Mouse (Mus musculus) MEL (cell line): ENCODE measurements around the gene Itga8. TPM values are rescaled to one million over a fixed set of nuclear protein-coding genes. Genes with fewer than 3 reads are reported as not detected.

Source experiments
- DNase-seq: peaks from one replicate; pipeline ENCODE4 v3.0.0; 2011; ENCODE audit warnings: low read depth, low spot score
- H3K27ac ChIP-seq: 2 replicates; pipeline ENCODE4 v1.5.1; 2012; ENCODE audit warnings: low read depth, mild to moderate bottlenecking, control low read depth, low read length, moderate library complexity; ENCODE audit not compliant: control insufficient read depth
- H3K27me3 ChIP-seq, 2 experiments: fragments of 150-350 bp in 1 of 2; sonication (generic) in 1 of 2; 2 replicates each; pipeline ENCODE4 v1.6.1; 2012; ENCODE audit warnings: low read length in 2 of 2, mild to moderate bottlenecking in 2 of 2, improper control_type of control experiment in 1 of 2, moderate library complexity in 1 of 2; ENCODE audit not compliant: insufficient read depth in 2 of 2, control insufficient read depth in 1 of 2
- H3K36me3 ChIP-seq, 2 experiments: 2 replicates each; pipeline ENCODE4 v1.6.1; 2012 to 2014; ENCODE audit warnings: low read length in 2 of 2, improper control_type of control experiment in 1 of 2, inconsistent platforms in 1 of 2, mild to moderate bottlenecking in 1 of 2; ENCODE audit not compliant: insufficient read depth in 2 of 2, control insufficient read depth in 1 of 2
- H3K4me1 ChIP-seq, 2 experiments: fragments of 150-350 bp in 1 of 2; sonication (generic) in 1 of 2; 2 replicates each; pipeline ENCODE4 v1.6.1; 2012; ENCODE audit warnings: low read length in 2 of 2, improper control_type of control experiment in 1 of 2, mild to moderate bottlenecking in 1 of 2; ENCODE audit not compliant: insufficient read depth in 2 of 2, control insufficient read depth in 1 of 2
- H3K4me3 ChIP-seq, 2 experiments: fragments of 150-350 bp in 1 of 2; sonication (generic) in 1 of 2; 2 replicates each; pipeline ENCODE4 v1.5.1; 2012; ENCODE audit warnings: low read depth in 2 of 2, low read length in 2 of 2, mild to moderate bottlenecking in 2 of 2, moderate library complexity in 2 of 2, control low read depth in 1 of 2, improper control_type of control experiment in 1 of 2; ENCODE audit not compliant: control insufficient read depth in 1 of 2, insufficient read depth in 1 of 2
- H3K79me2 ChIP-seq: 2 replicates; pipeline ENCODE4 v1.6.1; 2012; ENCODE audit warnings: mild to moderate bottlenecking, low read length, moderate library complexity; ENCODE audit not compliant: control insufficient read depth, poor library complexity, insufficient read depth
- H3K9ac ChIP-seq: 2 replicates; pipeline ENCODE4 v1.6.1; 2012; ENCODE audit warnings: low read depth, mild to moderate bottlenecking, control low read depth, low read length, moderate library complexity; ENCODE audit not compliant: control insufficient read depth, poor library complexity, severe bottlenecking
- H3K9me3 ChIP-seq: fragments of 150-350 bp; sonication (generic); replicated peaks from 2 replicates; pipeline ENCODE4 v1.6.1; 2012; ENCODE audit warnings: mild to moderate bottlenecking, low read length, improper control_type of control experiment, moderate library complexity; ENCODE audit not compliant: insufficient read depth
- CHD2 ChIP-seq: IDR thresholded peaks from 2 replicates; pipeline ENCODE4 v1.6.1; 2011; ENCODE audit warnings: low read length, improper control_type of control experiment
- E2F4 ChIP-seq: IDR thresholded peaks from 2 replicates; pipeline ENCODE4 v1.6.1; 2011; ENCODE audit warnings: low read depth, low read length, improper control_type of control experiment, borderline replicate concordance
- ELF1 ChIP-seq: IDR thresholded peaks from 2 replicates; pipeline ENCODE4 v1.6.1; 2014; ENCODE audit warnings: low read depth, mild to moderate bottlenecking, inconsistent platforms, low read length, improper control_type of control experiment, moderate library complexity
- GABPA ChIP-seq: IDR thresholded peaks from 2 replicates; pipeline ENCODE4 v1.6.1; 2012; ENCODE audit warnings: low read depth, mild to moderate bottlenecking, inconsistent platforms, low read length, improper control_type of control experiment, moderate library complexity
- JUND ChIP-seq: IDR thresholded peaks from 2 replicates; pipeline ENCODE4 v1.6.1; 2011; ENCODE audit warnings: low read depth, mild to moderate bottlenecking, improper control_type of control experiment, low read length
- MAFK ChIP-seq: IDR thresholded peaks from 2 replicates; pipeline ENCODE4 v1.6.1; 2011; ENCODE audit warnings: low read depth, mild to moderate bottlenecking, low read length, improper control_type of control experiment, borderline replicate concordance
- MEF2A ChIP-seq: IDR thresholded peaks from 2 replicates; pipeline ENCODE4 v1.6.1; 2014; ENCODE audit warnings: low read depth, mild to moderate bottlenecking, inconsistent platforms, low read length, improper control_type of control experiment; ENCODE audit not compliant: poor library complexity, insufficient replicate concordance, severe bottlenecking; ENCODE audit errors: extremely low read depth
- MXI1 ChIP-seq: IDR thresholded peaks from 2 replicates; pipeline ENCODE4 v1.6.1; 2011; ENCODE audit warnings: mild to moderate bottlenecking, low read depth, low read length, improper control_type of control experiment
- MYC ChIP-seq: IDR thresholded peaks from 2 replicates; pipeline ENCODE4 v1.6.1; 2011; ENCODE audit warnings: low read depth, mild to moderate bottlenecking, low read length, improper control_type of control experiment, moderate library complexity
- NRF1 ChIP-seq: IDR thresholded peaks from 2 replicates; pipeline ENCODE4 v1.6.1; 2014; ENCODE audit warnings: low read depth, mild to moderate bottlenecking, inconsistent platforms, low read length, improper control_type of control experiment, moderate library complexity; ENCODE audit not compliant: poor library complexity, insufficient read depth, severe bottlenecking
- POLR2AphosphoS5 ChIP-seq: IDR thresholded peaks from 2 replicates; pipeline ENCODE4 v1.6.1; 2012; ENCODE audit warnings: low read depth, borderline replicate concordance, mild to moderate bottlenecking, inconsistent platforms, low read length, moderate library complexity, mixed read lengths
- RAD21 ChIP-seq: IDR thresholded peaks from 2 replicates; pipeline ENCODE4 v1.6.1; 2011; ENCODE audit warnings: mild to moderate bottlenecking, low read depth, low read length, improper control_type of control experiment
- RCOR1 ChIP-seq: IDR thresholded peaks from 2 replicates; pipeline ENCODE4 v1.6.1; 2012; ENCODE audit warnings: low read depth, mild to moderate bottlenecking, inconsistent platforms, low read length, improper control_type of control experiment
- SIN3A ChIP-seq: IDR thresholded peaks from 2 replicates; pipeline ENCODE4 v1.6.1; 2012; ENCODE audit warnings: low read length, improper control_type of control experiment, inconsistent platforms
- TAL1 ChIP-seq: IDR thresholded peaks from 2 replicates; pipeline ENCODE4 v1.6.1; 2012; ENCODE audit warnings: mild to moderate bottlenecking, inconsistent platforms, low read length, moderate library complexity, mixed read lengths
- USF2 ChIP-seq, 2 experiments: IDR thresholded peaks; 2 replicates each; pipeline ENCODE4 v1.6.1; 2011 to 2012; ENCODE audit warnings: improper control_type of control experiment in 2 of 2, low read length in 2 of 2, borderline replicate concordance in 1 of 2, inconsistent platforms in 1 of 2, low read depth in 1 of 2, mild to moderate bottlenecking in 1 of 2; ENCODE audit not compliant: insufficient read depth in 1 of 2
- polyA plus RNA-seq, 2 experiments: library from polyadenylated mRNA; stranded (reverse) in 1 of 2; unstranded in 1 of 2; fragments of >175 nt in 1 of 2; fragments of >200 nt in 1 of 2; gene quantifications; 2 replicates each; pipeline versions ENCODE4 v1.2.1 to v1.2.4; 2012; ENCODE audit warnings: low replicate concordance in 2 of 2, low read depth in 1 of 2; ENCODE audit not compliant: insufficient read length in 2 of 2, insufficient read depth in 1 of 2, missing spikeins in 1 of 2
- total RNA-seq: library from RNA; depleted of rRNA; stranded (reverse); fragments of 300-350 nt; gene quantifications from 2 replicates; pipeline ENCODE4 v1.2.3, GENCODE M21; 2012

Itga8 gene
- total and polyA plus RNA-seq, 3 experiments, result not detected

DNA sequence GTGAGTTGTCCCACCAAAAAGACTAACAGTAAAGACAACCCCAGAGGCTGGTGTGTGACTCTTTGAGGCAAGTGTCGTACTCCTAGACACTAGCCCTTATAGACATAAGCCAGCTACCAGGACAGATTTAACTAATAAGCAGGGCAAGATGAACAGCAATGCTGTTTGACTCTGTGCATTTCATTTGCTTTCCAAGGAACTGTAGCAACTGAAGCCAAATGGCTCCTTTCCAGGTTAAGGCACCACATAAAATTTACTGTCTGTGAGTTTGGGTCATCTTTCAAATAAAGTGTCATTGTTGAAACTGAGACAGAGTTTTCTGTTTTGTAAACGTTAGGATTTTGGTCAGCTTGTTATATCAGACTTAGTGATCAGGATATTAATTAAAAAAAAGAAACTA, 194.5 kb downstream of the Itga8 start:
- DNase-seq, result no peak
- Histone ChIP-seq H3K9me3 (no peaks in the 10 kb centered on the region), H3K27ac (no peak overlapping the region), H3K27me3 (no peaks in the 10 kb centered on the region), H3K4me3 (no peak overlapping the region), H3K4me1 (no peaks in the 10 kb centered on the region), H3K9ac (no peak overlapping the region), H3K79me2 (no peaks in the 10 kb centered on the region), H3K36me3 (no peaks in the 10 kb centered on the region)
- TF ChIP-seq MAFK, result no peak
- no peak for TF ChIP-seq MEF2A
- no peak for TF ChIP-seq GABPA
- no peak for TF ChIP-seq E2F4
- TF ChIP-seq USF2 (IDR thresholded peaks at IDR 0.05; ENCODE audit: borderline replicate concordance in 1 of 2, insufficient read depth in 1 of 2, low read depth in 1 of 2, low read length in 2 of 2), result no peak
- TF ChIP-seq JUND, result no peak
- no peak for TF ChIP-seq RCOR1
- TF ChIP-seq SIN3A, result no peak
- no peak for TF ChIP-seq MXI1
- no peak for TF ChIP-seq MYC
- no peak for TF ChIP-seq TAL1

DNA sequence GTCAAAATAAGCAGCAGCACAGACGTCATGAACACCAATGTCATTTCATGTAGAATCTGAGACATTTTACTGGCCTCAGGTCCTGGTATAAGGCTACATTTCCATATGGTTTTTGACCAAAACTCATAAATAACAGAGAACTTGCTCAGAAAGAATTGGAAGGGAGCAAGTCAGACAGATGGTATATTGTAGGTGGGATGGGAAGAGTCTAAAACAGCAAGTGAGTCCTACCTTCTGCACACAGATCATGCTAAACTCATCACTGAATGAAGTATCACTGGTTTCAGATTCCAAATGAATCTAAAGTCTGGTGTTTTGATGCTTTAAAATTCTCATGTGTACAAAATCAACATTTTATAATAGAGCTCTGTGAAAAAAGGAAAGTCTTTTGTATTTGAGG, 198.5 kb downstream of the Itga8 start:
- no peaks in the 10 kb centered on the region for H3K4me1 ChIP-seq
- no peaks in the 10 kb centered on the region for H3K27me3 ChIP-seq
- no peaks in the 10 kb centered on the region for H3K36me3 ChIP-seq
- no peak overlapping the region for H3K27ac ChIP-seq
- no peak for DNase-seq
- TF ChIP-seq CHD2, result no peak
- no peak for TF ChIP-seq E2F4
- no peak for TF ChIP-seq ELF1
- no peak for TF ChIP-seq MEF2A
- no peak for TF ChIP-seq GABPA
- TF ChIP-seq POLR2AphosphoS5, result no peak
- TF ChIP-seq RAD21, result no peak
- TF ChIP-seq NRF1, result no peak
- H3K79me2 ChIP-seq, result no peaks in the 10 kb centered on the region
- H3K9ac ChIP-seq, result no peak overlapping the region
- no peak overlapping the region for H3K4me3 ChIP-seq
- no peaks in the 10 kb centered on the region for H3K9me3 ChIP-seq
